Comparison of ENCODE assay signal across 19 mouse cellular contexts in genomic region chr1:93975764-93976163, GRCm38 (mm10). TPM values are rescaled to one million over a fixed set of nuclear protein-coding genes. Genes with fewer than 3 reads are reported as not detected.
"Had no signal": no experiment of that assay in that cellular context is flagged by ENCODE, and none has a peak within 500 bp of the region (broad histone marks: within the 10 kb centered on the region; RNA-seq: fewer than 3 reads in every experiment).

No protein-coding gene starts in this region.

RNA-seq across cellular contexts. Expression of gene Gal3st2c, which starts 14.5 kb away (rescaled TPM):
- total RNA-seq: neutrophil, adult 5-6 weeks had no signal
- polyA plus RNA-seq: liver, embryonic 15.5 days; liver, postnatal 0 days; lung, adult 2 months; lung, embryonic 15.5 days; lung, postnatal 0 days; macrophage; midbrain, embryonic 10.5 days; midbrain, embryonic 12.5 days; midbrain, embryonic 14.5 days; midbrain, embryonic 16.5 days; neural tube, embryonic 12.5 days; neural tube, embryonic 14.5 days; stomach, embryonic 15.5 days; stomach, postnatal 0 days; testis, adult 2 months; urinary bladder, adult 2 months had no signal

RNA-seq across cellular contexts. Expression of gene Neu4, which starts 44.5 kb away (rescaled TPM):
- total RNA-seq: neutrophil, adult 5-6 weeks had no signal
- polyA plus RNA-seq: liver, embryonic 15.5 days; liver, postnatal 0 days; lung, adult 2 months; lung, embryonic 15.5 days; lung, postnatal 0 days; macrophage; midbrain, embryonic 10.5 days; midbrain, embryonic 12.5 days; midbrain, embryonic 14.5 days; midbrain, embryonic 16.5 days; neural tube, embryonic 12.5 days; neural tube, embryonic 14.5 days; spleen, adult 2 months; stomach, embryonic 15.5 days; stomach, postnatal 0 days; testis, adult 2 months; thymus, adult 2 months; urinary bladder, adult 2 months had no signal

RNA-seq across cellular contexts. Expression of gene Gal3st2b, which starts 57.7 kb away (rescaled TPM):
- total RNA-seq: neutrophil, adult 5-6 weeks had no signal
- polyA plus RNA-seq: liver, embryonic 15.5 days; liver, postnatal 0 days; lung, adult 2 months; lung, postnatal 0 days; macrophage; midbrain, embryonic 10.5 days; midbrain, embryonic 12.5 days; midbrain, embryonic 14.5 days; midbrain, embryonic 16.5 days; neural tube, embryonic 12.5 days; neural tube, embryonic 14.5 days had no signal
